Mouse (Mus musculus): Measurements from ENCODE around the gene Dnajc9. TPM values are rescaled to one million over a fixed set of nuclear protein-coding genes. Genes with fewer than 3 reads are reported as not detected.

The Dnajc9 gene
- polyA plus RNA-seq, 1 experiment from 2014 or later: 183 TPM

GRCm38 (mm10) chr14:20363230-20363629 is 25.5 kb downstream of the Dnajc9 start:
- no peak overlapping the region for H3K4me2 ChIP-seq
- no peak overlapping the region for H3K4me3 ChIP-seq (ENCODE audit: low read depth, low read length)
- H3K9me3 ChIP-seq (ENCODE audit: low read depth, low read length): no peaks in the 10 kb centered on the region
- H3K4me1 ChIP-seq (ENCODE audit: insufficient read depth): no peaks in the 10 kb centered on the region
- H3K27ac ChIP-seq (ENCODE audit: low read depth): no peak overlapping the region
- no peaks in the 10 kb centered on the region for H3K27me3 ChIP-seq (ENCODE audit: insufficient read depth, low read length)
- no peak for DNase-seq
- ATAC-seq (ENCODE audit: insufficient read depth): no peak
- no peak overlapping the region for H3K9ac ChIP-seq
- 92% methylated on average over 4 of the region's 4 CpGs for WGBS
- no peak for TF ChIP-seq CTCF (IDR thresholded peaks at IDR 0.05; ENCODE audit: low read depth)
- peaks cover 79% of the 10 kb centered on the region for H3K36me3 ChIP-seq (ENCODE audit: insufficient read depth)

DNA sequence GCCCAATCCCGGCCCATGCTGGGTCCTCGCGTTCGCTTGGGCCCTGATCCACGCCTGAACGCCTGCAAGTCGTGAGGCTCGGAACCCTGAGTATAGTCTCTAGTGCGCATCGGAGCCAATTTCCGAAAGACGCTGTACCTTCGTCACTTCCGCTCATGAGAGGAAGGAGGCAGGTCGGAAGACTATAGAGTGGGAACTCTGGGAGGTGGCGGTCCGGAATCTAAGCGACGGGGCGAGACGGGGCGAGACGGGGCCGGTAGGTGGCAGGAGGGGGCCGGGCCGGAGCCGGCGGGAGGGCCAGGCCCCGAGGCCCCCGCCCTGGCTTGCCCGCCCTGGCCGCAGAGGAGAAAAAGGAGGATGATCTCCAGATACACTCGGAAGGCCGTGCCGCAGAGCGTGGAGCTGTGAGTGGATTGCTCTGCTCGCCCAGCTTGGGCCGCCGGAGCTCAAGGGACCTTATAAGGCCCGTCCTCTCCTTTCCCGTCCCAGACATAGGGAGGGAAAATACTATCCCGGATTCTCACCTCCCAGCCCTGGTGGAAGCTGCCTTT is 40.6 kb downstream of the Dnajc9 start, which contains the start of the genes Ecd and Fam149b:
Ecd (minus strand) TSS at position 131 of the 551 bp plus-strand sequence.
Fam149b (plus strand) TSS at position 172 of the 551 bp plus-strand sequence.
- WGBS: under 1% methylated on average over 42 of the region's 42 CpGs

GRCm38 (mm10) chr14:20347441-20347990 is 41.2 kb downstream of the Dnajc9 start:
- no peaks in the 10 kb centered on the region for H3K9me3 ChIP-seq (ENCODE audit: low read depth, low read length)
- peak overlapping the region; percentile 70 for H3K4me2 ChIP-seq
- no peak for DNase-seq
- 4% methylated on average over 15 of the region's 15 CpGs for WGBS
- H3K27me3 ChIP-seq (ENCODE audit: insufficient read depth, low read length): no peaks in the 10 kb centered on the region
- no peak for TF ChIP-seq CTCF (IDR thresholded peaks at IDR 0.05; ENCODE audit: low read depth)
- H3K27ac ChIP-seq (ENCODE audit: low read depth): peak overlapping the region; percentile 6; the same call in 1 of the 2 replicates
- H3K36me3 ChIP-seq (ENCODE audit: insufficient read depth): peaks cover 29% of the 10 kb centered on the region; the same call in 1 of the 2 replicates
- H3K4me3 ChIP-seq (ENCODE audit: low read depth, low read length): peak overlapping the region; percentile 75
- H3K9ac ChIP-seq: peak overlapping the region; percentile 96
- H3K4me1 ChIP-seq (ENCODE audit: insufficient read depth): peaks cover 5% of the 10 kb centered on the region; the same call in 1 of the 2 replicates
- ATAC-seq (ENCODE audit: insufficient read depth): peak; percentile 21

More for the DNA sequence above, 40.6 kb downstream of the Dnajc9 start, which contains the start of the genes Ecd and Fam149b:
- DNase-seq: peak; percentile 99
- peak; percentile 99 for ATAC-seq (ENCODE audit: insufficient read depth)
- peak within 1 kb of the TSS; percentile 96 for H3K9ac ChIP-seq
- H3K4me3 ChIP-seq (ENCODE audit: low read depth, low read length): peak within 1 kb of the TSS; percentile 75
- no peaks in the 10 kb centered on the region for H3K27me3 ChIP-seq (ENCODE audit: insufficient read depth, low read length)
- peaks cover 5% of the 10 kb centered on the region; the same call in 1 of the 2 replicates for H3K4me1 ChIP-seq (ENCODE audit: insufficient read depth)
- H3K4me2 ChIP-seq: peak within 1 kb of the TSS; percentile 70
- H3K27ac ChIP-seq (ENCODE audit: low read depth): peak within 1 kb of the TSS; percentile 92
- TF ChIP-seq CTCF (IDR thresholded peaks at IDR 0.05; ENCODE audit: low read depth): peak; percentile 56
- H3K9me3 ChIP-seq (ENCODE audit: low read depth, low read length): no peaks in the 10 kb centered on the region
- H3K36me3 ChIP-seq (ENCODE audit: insufficient read depth): peaks cover 29% of the 10 kb centered on the region; the same call in 1 of the 2 replicates

DNA sequence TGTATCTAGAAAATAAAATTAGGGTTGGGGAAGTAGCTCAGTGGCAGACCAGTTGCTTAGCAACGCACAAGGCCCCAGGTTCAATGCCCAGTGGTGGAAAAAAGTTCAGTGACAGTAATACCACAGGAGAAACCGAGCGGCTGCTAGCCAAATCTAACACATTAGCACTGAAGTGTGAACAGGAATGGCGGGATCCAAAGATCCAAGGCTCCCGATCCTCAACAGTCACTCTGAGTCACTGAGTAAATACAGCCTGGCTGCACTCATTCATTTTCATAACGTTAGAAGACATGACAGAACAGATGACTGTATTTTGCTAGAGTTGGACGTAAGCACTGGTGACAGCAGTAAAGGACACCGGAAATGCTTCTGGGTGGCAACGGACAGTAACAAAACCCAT is 42.8 kb downstream of the Dnajc9 start:
- H3K27ac ChIP-seq (ENCODE audit: low read depth): no peak overlapping the region
- no peak overlapping the region for H3K4me3 ChIP-seq (ENCODE audit: low read depth, low read length)
- DNase-seq (no peak), ATAC-seq (ENCODE audit: insufficient read depth) (no peak)
- no peak overlapping the region for H3K4me2 ChIP-seq
- TF ChIP-seq CTCF (IDR thresholded peaks at IDR 0.05; ENCODE audit: low read depth): no peak
- no peak overlapping the region for H3K9ac ChIP-seq
- H3K36me3 ChIP-seq (ENCODE audit: insufficient read depth): peaks cover 30% of the 10 kb centered on the region; the same call in 1 of the 2 replicates
- 79% methylated on average over 9 of the region's 9 CpGs for WGBS
- no peaks in the 10 kb centered on the region for H3K9me3 ChIP-seq (ENCODE audit: low read depth, low read length)
- peaks cover 5% of the 10 kb centered on the region; the same call in 1 of the 2 replicates for H3K4me1 ChIP-seq (ENCODE audit: insufficient read depth)
- H3K27me3 ChIP-seq (ENCODE audit: insufficient read depth, low read length): no peaks in the 10 kb centered on the region

- ATAC-seq (ENCODE audit: insufficient read depth): no peak
- no peaks in the 10 kb centered on the region for H3K9me3 ChIP-seq (ENCODE audit: low read depth, low read length)
- no peak overlapping the region for H3K4me3 ChIP-seq (ENCODE audit: low read depth, low read length)
- no peak overlapping the region for H3K4me2 ChIP-seq
- H3K27me3 ChIP-seq (ENCODE audit: insufficient read depth, low read length): no peaks in the 10 kb centered on the region
- no peak for TF ChIP-seq CTCF (IDR thresholded peaks at IDR 0.05; ENCODE audit: low read depth)
- WGBS: 70% methylated on average over 7 of the region's 7 CpGs
- no peak overlapping the region for H3K27ac ChIP-seq (ENCODE audit: low read depth)
- no peak for DNase-seq
- H3K4me1 ChIP-seq (ENCODE audit: insufficient read depth): no peaks in the 10 kb centered on the region
- no peak overlapping the region for H3K9ac ChIP-seq
- H3K36me3 ChIP-seq (ENCODE audit: insufficient read depth): peaks cover 47% of the 10 kb centered on the region
These were observed 47.8 kb downstream of the Dnajc9 start for GRCm38 (mm10) chr14:20340866-20341265.

GRCm38 (mm10) chr14:20340149-20340548 is 48.6 kb downstream of the Dnajc9 start:
- H3K27ac ChIP-seq (ENCODE audit: low read depth): no peak overlapping the region
- no peaks in the 10 kb centered on the region for H3K4me1 ChIP-seq (ENCODE audit: insufficient read depth)
- 84% methylated on average over 8 of the region's 8 CpGs for WGBS
- no peak for ATAC-seq (ENCODE audit: insufficient read depth)
- no peak overlapping the region for H3K9ac ChIP-seq
- peak; percentile 54 for TF ChIP-seq CTCF (IDR thresholded peaks at IDR 0.05; ENCODE audit: low read depth)
- peaks cover 46% of the 10 kb centered on the region for H3K36me3 ChIP-seq (ENCODE audit: insufficient read depth)
- DNase-seq: peak; percentile 38
- H3K4me2 ChIP-seq: no peak overlapping the region
- no peaks in the 10 kb centered on the region for H3K9me3 ChIP-seq (ENCODE audit: low read depth, low read length)
- no peak overlapping the region for H3K4me3 ChIP-seq (ENCODE audit: low read depth, low read length)
- no peaks in the 10 kb centered on the region for H3K27me3 ChIP-seq (ENCODE audit: insufficient read depth, low read length)

GRCm38 (mm10) chr14:20339415-20339814 is 49.3 kb downstream of the Dnajc9 start:
- 94% methylated on average over 5 of the region's 5 CpGs for WGBS
- no peak for TF ChIP-seq CTCF (IDR thresholded peaks at IDR 0.05; ENCODE audit: low read depth)
- Histone ChIP-seq H3K36me3 (ENCODE audit: insufficient read depth) (peaks cover 47% of the 10 kb centered on the region), H3K9ac (no peak overlapping the region), H3K4me3 (ENCODE audit: low read depth, low read length) (no peak overlapping the region), H3K4me2 (no peak overlapping the region), H3K4me1 (ENCODE audit: insufficient read depth) (no peaks in the 10 kb centered on the region), H3K27ac (ENCODE audit: low read depth) (no peak overlapping the region), H3K9me3 (ENCODE audit: low read depth, low read length) (no peaks in the 10 kb centered on the region), H3K27me3 (ENCODE audit: insufficient read depth, low read length) (no peaks in the 10 kb centered on the region)
- DNase-seq (no peak), ATAC-seq (ENCODE audit: insufficient read depth) (no peak)

Other genes starting within 250 kb of the Dnajc9 start
- 9.3 and 10.7 TPM in 2 replicates for gene Kcnk5, start 207.1 kb downstream of the Dnajc9 start, polyA plus RNA-seq (2014; fragmentation: Nextera tagmentation; extraction: Ambion mirVana)
- 2.6 and 3.0 TPM in 2 replicates for gene Kcnk16, start 119.7 kb downstream of the Dnajc9 start, polyA plus RNA-seq (2014; fragmentation: Nextera tagmentation; extraction: Ambion mirVana)
- gene Nudt13, start 94.2 kb downstream of the Dnajc9 start, polyA plus RNA-seq (2014; fragmentation: Nextera tagmentation; extraction: Ambion mirVana): 14.7 and 15.0 TPM in 2 replicates
- 56.8 and 60.6 TPM in 2 replicates for gene Ecd, start 40.8 kb downstream of the Dnajc9 start, polyA plus RNA-seq (2014; fragmentation: Nextera tagmentation; extraction: Ambion mirVana)
- gene Fam149b, start 40.7 kb downstream of the Dnajc9 start, polyA plus RNA-seq (2014; fragmentation: Nextera tagmentation; extraction: Ambion mirVana): 42.8 and 44.4 TPM in 2 replicates
- gene Mrps16, start 4.7 kb upstream of the Dnajc9 start, polyA plus RNA-seq (2014; fragmentation: Nextera tagmentation; extraction: Ambion mirVana): 93.5 and 96.8 TPM in 2 replicates
- gene Cfap70, start 63.3 kb upstream of the Dnajc9 start, polyA plus RNA-seq (2014; fragmentation: Nextera tagmentation; extraction: Ambion mirVana): 0.12 and 0.82 TPM in 2 replicates
- 36.0 and 36.9 TPM in 2 replicates for gene Anxa7, start 91.2 kb upstream of the Dnajc9 start, polyA plus RNA-seq (2014; fragmentation: Nextera tagmentation; extraction: Ambion mirVana)
- 0.96 and 1.4 TPM in 2 replicates for gene Mss51, start 108.0 kb upstream of the Dnajc9 start, polyA plus RNA-seq (2014; fragmentation: Nextera tagmentation; extraction: Ambion mirVana)
- gene Ppp3cb, start 157.7 kb upstream of the Dnajc9 start, polyA plus RNA-seq (2014; fragmentation: Nextera tagmentation; extraction: Ambion mirVana): 60.7 and 61.1 TPM in 2 replicates

All from lung, embryonic 14.5 days (tissue).